Mouse (Mus musculus): Measurements from ENCODE around the gene Aldh18a1.

- TF ChIP-seq POLR2A (IDR thresholded peaks at IDR 0.05; ENCODE audit: borderline replicate concordance, insufficient read depth, low read length) (no peak), CTCF (IDR thresholded peaks at IDR 0.05; ENCODE audit: borderline replicate concordance, insufficient read depth, low read depth, low read length) (no peak)
Measured at GRCm38 (mm10) chr19:40514376-40514775, 73.9 kb downstream of the Aldh18a1 start.

Measured in cerebellum, adult 2 months (tissue).